Mouse (Mus musculus) ES-E14 (cell line): ENCODE data around the gene Dtnbp1. TPM values are rescaled to one million over a fixed set of nuclear protein-coding genes. Genes with fewer than 3 reads are reported as not detected.

Source experiments
- DNase-seq: peaks from one replicate; pipeline ENCODE4 v3.0.0-alpha.2; 2013; ENCODE audit warnings: low read depth, low spot score
- H3K27ac ChIP-seq: 2 replicates; pipeline ENCODE4 v1.5.1; 2012; ENCODE audit warnings: low read depth, mild to moderate bottlenecking, low read length, moderate library complexity, mixed read lengths; ENCODE audit not compliant: poor library complexity, insufficient read depth, severe bottlenecking
- H3K36me3 ChIP-seq: 2 replicates; pipeline ENCODE4 v1.6.1; 2012; ENCODE audit warnings: mild to moderate bottlenecking, low read length, moderate library complexity, mixed read lengths; ENCODE audit not compliant: control insufficient read depth, poor library complexity, insufficient read depth, severe bottlenecking
- H3K4me1 ChIP-seq, 2 experiments: fragments of 150-350 bp in 1 of 2; sonication (generic) in 1 of 2; 2 replicates each; pipeline ENCODE4 v1.6.1; 2012; ENCODE audit warnings: low read length in 2 of 2, mild to moderate bottlenecking in 1 of 2, mixed read lengths in 1 of 2; ENCODE audit not compliant: control insufficient read depth in 2 of 2, insufficient read depth in 2 of 2, poor library complexity in 1 of 2
- H3K4me3 ChIP-seq, 2 experiments: fragments of 150-350 bp in 1 of 2; sonication (generic) in 1 of 2; 2 replicates each; pipeline ENCODE4 v1.5.1; 2012; ENCODE audit warnings: low read length in 2 of 2, low read depth in 1 of 2, mild to moderate bottlenecking in 1 of 2, mixed read lengths in 1 of 2; ENCODE audit not compliant: insufficient read depth in 1 of 2, poor library complexity in 1 of 2, severe bottlenecking in 1 of 2
- H3K9ac ChIP-seq: 2 replicates; pipeline ENCODE4 v1.6.1; 2012; ENCODE audit warnings: low read depth, mild to moderate bottlenecking, low read length, mixed read lengths; ENCODE audit not compliant: poor library complexity, insufficient read depth, severe bottlenecking
- H3K9me3 ChIP-seq: fragments of 150-350 bp; sonication (generic); 2 replicates; pipeline ENCODE4 v1.6.1; 2012; ENCODE audit warnings: low read depth, mild to moderate bottlenecking, low read length; ENCODE audit not compliant: control insufficient read depth, insufficient read depth
- CHD2 ChIP-seq: IDR thresholded peaks from 2 replicates; pipeline ENCODE4 v1.6.1; 2014; ENCODE audit warnings: mild to moderate bottlenecking, low read depth, low read length, inconsistent platforms
- HCFC1 ChIP-seq: IDR thresholded peaks from 2 replicates; pipeline ENCODE4 v1.6.1; 2012; ENCODE audit warnings: low read length, inconsistent platforms, borderline replicate concordance; ENCODE audit not compliant: insufficient read depth
- MAFK ChIP-seq: IDR thresholded peaks from 2 replicates; pipeline ENCODE4 v1.6.1; 2014; ENCODE audit warnings: mild to moderate bottlenecking, low read depth, low read length, inconsistent platforms; ENCODE audit not compliant: insufficient read depth
- ZC3H11A ChIP-seq: IDR thresholded peaks from 2 replicates; pipeline ENCODE4 v1.6.1; 2012; ENCODE audit warnings: low read depth, mild to moderate bottlenecking, inconsistent platforms, low read length, borderline replicate concordance
- ZNF384 ChIP-seq: IDR thresholded peaks from 2 replicates; pipeline ENCODE4 v1.6.1; 2012; ENCODE audit warnings: low read depth, low read length, inconsistent platforms
- in situ Hi-C, 2 experiments: fragments of 600-800 bp; cut with MboI; formaldehyde crosslinking; loops; one replicate each; pipeline ENCODE4 v1.15.1; 2025; ENCODE audit warnings: low sequenced_read_pairs in 2 of 2, inconsistent platforms in 1 of 2; ENCODE audit not compliant: unreplicated experiment in 2 of 2
- total RNA-seq: library from RNA; depleted of rRNA; stranded (reverse); fragments of 300-350 nt; gene quantifications from 2 replicates; pipeline ENCODE4 v1.2.3, GENCODE M21; 2012

The Dtnbp1 gene
- total RNA-seq, 1 experiment = 15.8 TPM

GRCm38 (mm10) chr13:44933575-44933974 is 68.4 kb downstream of the Dtnbp1 start:
- Histone ChIP-seq H3K9ac (no peak overlapping the region), H3K36me3 (peaks cover 6% of the 10 kb centered on the region; the same call in 1 of the 2 replicates), H3K27ac (no peak overlapping the region), H3K4me3 (no peak overlapping the region), H3K4me1 (peaks cover 4 to 8% of the 10 kb centered on the region in 2 experiments; a peak in 2 of 4 replicates), H3K9me3 (no peaks in the 10 kb centered on the region)
- in situ Hi-C loops = no loop called here
- DNase-seq = no peak
- TF ChIP-seq MAFK = no peak
- TF ChIP-seq ZNF384 = no peak
- no peak for TF ChIP-seq HCFC1
- no peak for TF ChIP-seq ZC3H11A
- no peak for TF ChIP-seq CHD2

GRCm38 (mm10) chr13:44932307-44933264 is 69.4 kb downstream of the Dtnbp1 start:
- Histone ChIP-seq H3K9ac (no peak overlapping the region), H3K27ac (no peak overlapping the region), H3K4me1 (peaks cover 4 to 6% of the 10 kb centered on the region in 2 experiments; a peak in 2 of 4 replicates), H3K9me3 (no peaks in the 10 kb centered on the region), H3K36me3 (peaks cover 6% of the 10 kb centered on the region; the same call in 1 of the 2 replicates), H3K4me3 (no peak overlapping the region)
- TF ChIP-seq ZC3H11A (no peak), MAFK (no peak), CHD2 (no peak), HCFC1 (no peak), ZNF384 (no peak)
- no peak for DNase-seq
- in situ Hi-C loops = no loop called here

DNA sequence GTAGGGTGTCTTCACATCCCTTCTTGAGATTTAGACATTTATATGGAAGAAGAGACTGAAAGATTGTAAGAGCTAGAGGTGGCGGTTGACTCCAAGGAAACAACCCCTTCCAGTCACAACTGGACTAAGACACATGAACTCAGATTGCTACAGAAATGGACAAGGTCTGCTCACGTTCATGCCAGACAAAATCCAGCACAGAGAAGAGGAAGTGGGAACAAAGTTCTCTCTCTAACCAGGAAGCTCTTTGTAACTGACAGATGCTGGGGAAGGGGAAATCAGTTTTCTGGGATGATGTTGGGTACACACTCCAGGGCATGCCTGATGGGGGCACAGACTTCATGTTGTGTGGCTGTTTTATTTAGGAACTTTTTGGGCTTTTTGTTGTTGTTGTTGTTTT is 75.6 kb downstream of the Dtnbp1 start:
- H3K36me3 ChIP-seq = peaks cover 42% of the 10 kb centered on the region

GRCm38 (mm10) chr13:44925173-44925572 is 76.8 kb downstream of the Dtnbp1 start:
- H3K9ac ChIP-seq = no peak overlapping the region
- no peak for DNase-seq
- TF ChIP-seq MAFK (no peak), ZNF384 (no peak), CHD2 (no peak), ZC3H11A (no peak), HCFC1 (no peak)
- in situ Hi-C loops = no loop called here
- no peaks in the 10 kb centered on the region for H3K4me1 ChIP-seq
- H3K27ac ChIP-seq = no peak overlapping the region
- peaks cover 45% of the 10 kb centered on the region for H3K36me3 ChIP-seq
- no peak overlapping the region for H3K4me3 ChIP-seq
- H3K9me3 ChIP-seq = no peaks in the 10 kb centered on the region

More for the DNA sequence above, 75.6 kb downstream of the Dtnbp1 start:
- Histone ChIP-seq H3K9ac (no peak overlapping the region), H3K27ac (no peak overlapping the region), H3K9me3 (no peaks in the 10 kb centered on the region), H3K4me1 (no peaks in the 10 kb centered on the region), H3K4me3 (no peak overlapping the region)
- DNase-seq = no peak
- TF ChIP-seq CHD2 (no peak), ZNF384 (no peak), HCFC1 (no peak), ZC3H11A (no peak)
- in situ Hi-C loops = no loop called here
